Comparison of ENCODE assay signal across 8 mouse cellular contexts in the genomic region with DNA sequence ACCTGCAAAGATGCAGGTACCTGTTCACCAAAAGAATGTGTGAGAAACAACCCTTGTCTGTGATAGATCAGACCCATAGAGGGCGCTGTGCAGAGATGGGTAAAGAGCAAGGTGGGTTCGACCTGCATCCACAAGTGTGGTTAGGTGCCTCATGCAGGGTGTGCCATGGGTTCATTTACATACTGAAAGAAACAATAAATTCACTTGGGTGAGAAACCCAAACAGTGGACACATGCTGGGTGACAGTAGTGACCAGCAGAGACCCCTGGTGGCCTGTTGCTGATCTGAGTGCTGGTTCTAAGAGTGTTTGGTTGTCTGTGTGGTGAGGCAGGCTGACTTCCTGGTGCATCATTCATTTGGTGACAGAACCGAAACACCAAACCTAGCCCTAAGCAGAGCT. TPM values are rescaled to one million over a fixed set of nuclear protein-coding genes. Genes with fewer than 3 reads are reported as not detected.
DNase-seq lines count a peak whose midpoint lies in the region; TF ChIP-seq lines count a peak whose summit lies in the region.

No protein-coding gene starts in this region.

- H3K4me3 ChIP-seq in testis, adult 2 months (ENCODE audit: control insufficient read depth, low read depth, low read length) = no peak overlapping the region

- H3K36me3 ChIP-seq in testis, adult 2 months (ENCODE audit: control insufficient read depth, insufficient read depth, low read length) = no peaks in the 10 kb centered on the region

- no peaks in the 10 kb centered on the region for H3K27me3 ChIP-seq in testis, adult 2 months (ENCODE audit: control insufficient read depth, insufficient read depth, low read length)

- no peak for TF ChIP-seq POLR2A in testis, adult 2 months (IDR thresholded peaks at IDR 0.05; ENCODE audit: control insufficient read depth, low read depth, low read length)

- intact Hi-C loops in heart, postnatal 25 days (cut with DNase I) = loop anchor here (10.0 kb wide), 1 partner anchor 119 kb away; no protein-coding TSS in a partner anchor
- intact Hi-C loops in left cerebral cortex, postnatal 10 days (cut with DNase I) = loop anchor here (10.0 kb wide), 1 partner anchor 309 kb away; the partner anchor contains the start of gene Spin1

- DNase-seq in heart, adult 11 months = peak; percentile 86
- no peak for DNase-seq in heart, postnatal 25 days (ENCODE audit: low spot score)
- no peak for DNase-seq in testis, postnatal 14 days (ENCODE audit: low spot score)
- peak; percentile 64 for DNase-seq in induced T-regulatory cell, adult 2 months (ENCODE audit: low read depth)
- DNase-seq in spleen, postnatal 36 days (ENCODE audit: low spot score in 2 of 2) = peak; percentile 41 to 54
- no peak for DNase-seq in left cerebral cortex, postnatal 10 days (ENCODE audit: extremely low spot score in 1 of 2, low spot score in 2 of 2)
- DNase-seq in cerebellum, postnatal 14 days = no peak

- H3K4me1 ChIP-seq in testis, adult 2 months (ENCODE audit: control insufficient read depth, insufficient read depth, low read length) = peaks cover 8% of the 10 kb centered on the region

- no peak overlapping the region for H3K27ac ChIP-seq in testis, adult 2 months (ENCODE audit: control insufficient read depth, insufficient read depth, low read depth, low read length)

- TF ChIP-seq CTCF in testis, adult 2 months (IDR thresholded peaks at IDR 0.05; ENCODE audit: control insufficient read depth, insufficient read depth, insufficient replicate concordance, low read depth, low read length) = peak; percentile 37; the same call in 1 of the 2 replicates

RNA-seq across cellular contexts. Expression of gene S1pr3, which starts 5.0 kb away (rescaled TPM):
- total RNA-seq in heart, postnatal 25 days (2021) = 10 to 100 TPM; 14.1 to 14.4 TPM
- polyA plus RNA-seq in testis, adult 2 months (2012; rRNA removed) = 3.1 TPM in 2 replicates
- 1 to 10 TPM; 7.3 to 7.9 TPM for total RNA-seq in left cerebral cortex, postnatal 10 days (2021)

Comparison
In these comparisons a context has a peak if more than half of its experiments do, and no peak if none do; other contexts are left out.
1. DNase-seq: peak in heart, adult 11 months (single experiment), induced T-regulatory cell, adult 2 months (single experiment) and spleen, postnatal 36 days (2 of 2); none in heart, postnatal 25 days (single experiment), testis, postnatal 14 days (single experiment), left cerebral cortex, postnatal 10 days (0 of 2) and cerebellum, postnatal 14 days (0 of 2).